Mouse (Mus musculus): Measurements from ENCODE around the gene Rbm19.
A peak's percentile ranks its signal among the peaks of the same experiment; 100 is the strongest.

Rbm19 gene

DNA sequence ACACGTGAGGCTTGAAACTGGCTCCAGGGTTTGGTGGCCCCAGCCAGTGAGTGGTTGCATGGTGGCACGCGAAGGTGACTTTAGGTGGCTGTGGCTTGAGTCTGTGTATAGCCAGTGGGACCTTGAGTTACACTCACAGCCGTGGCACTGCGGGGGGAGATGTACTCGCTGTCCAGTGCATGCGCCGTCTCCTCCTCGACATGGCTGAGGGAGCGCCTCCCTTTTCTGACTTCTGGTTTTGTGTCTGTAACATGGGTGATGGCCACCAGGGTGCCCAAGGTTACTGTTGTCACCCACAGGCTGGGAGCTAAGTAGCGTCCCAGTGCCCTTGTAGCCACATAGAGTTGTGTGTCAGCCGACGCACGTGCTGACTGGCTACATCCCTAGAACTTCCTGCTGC, 19.1 kb downstream of the Rbm19 start:
- DNase-seq (ENCODE audit: low spot score in 2 of 2): no peak

- DNase-seq (ENCODE audit: low spot score in 2 of 2): no peak
Measured at GRCm38 (mm10) chr5:120135823-120136222, 19.6 kb downstream of the Rbm19 start.

- no peak for DNase-seq (ENCODE audit: low spot score in 2 of 2)
Measured at GRCm38 (mm10) chr5:120136236-120136675, 20.0 kb downstream of the Rbm19 start.

- no peak for DNase-seq (ENCODE audit: low spot score in 2 of 2)
Measured at GRCm38 (mm10) chr5:120137038-120137437, 20.8 kb downstream of the Rbm19 start.

DNA sequence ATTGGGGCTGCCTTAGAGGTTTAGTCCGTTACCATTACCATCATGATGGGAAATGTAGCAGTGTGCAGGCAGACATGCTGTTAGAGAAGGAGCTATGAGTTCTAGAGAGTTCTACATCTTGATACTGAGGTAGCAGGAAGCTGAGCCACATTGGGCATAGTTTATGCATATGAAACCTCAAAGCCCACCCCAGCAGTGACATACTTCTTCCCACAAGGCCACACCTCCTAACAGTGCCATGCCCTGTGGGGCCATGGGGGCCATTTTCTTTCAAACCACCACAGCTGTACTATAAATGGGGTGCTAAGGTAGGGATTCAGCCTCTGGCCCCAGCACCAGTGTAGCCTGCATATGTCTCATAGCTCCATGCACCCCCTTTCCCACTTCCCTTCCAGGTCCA, 21.6 kb downstream of the Rbm19 start:
- DNase-seq (ENCODE audit: low spot score in 2 of 2): no peak

- no peak for DNase-seq (ENCODE audit: low spot score in 2 of 2)
Measured at GRCm38 (mm10) chr5:120138406-120138805, 22.1 kb downstream of the Rbm19 start.

DNA sequence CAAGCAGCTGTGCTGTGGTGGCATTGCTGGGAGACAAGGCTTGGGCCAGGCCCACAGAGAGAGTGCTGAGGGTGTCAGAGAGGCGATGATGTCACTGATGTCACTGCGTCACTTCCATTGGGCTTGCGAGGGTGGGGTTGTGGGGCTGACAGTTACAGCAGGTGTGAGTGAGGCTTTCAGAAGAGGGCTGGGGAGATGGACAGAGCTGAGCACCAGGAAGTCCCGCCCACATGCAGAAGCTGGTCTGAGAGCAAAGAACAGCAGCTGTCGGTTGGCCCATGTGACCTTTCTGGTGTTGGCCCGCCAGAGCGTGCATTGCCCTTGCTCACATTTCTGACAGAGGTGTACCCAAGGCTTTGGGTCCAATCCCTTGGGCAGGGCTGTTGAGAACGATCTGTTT, 23.0 kb downstream of the Rbm19 start:
- DNase-seq (ENCODE audit: low spot score in 2 of 2): no peak

- DNase-seq (ENCODE audit: low spot score in 2 of 2): no peak
Measured at GRCm38 (mm10) chr5:120143941-120144340, 27.7 kb downstream of the Rbm19 start.

- DNase-seq (ENCODE audit: low spot score in 2 of 2): no peak
Measured at GRCm38 (mm10) chr5:120145371-120146050, 29.2 kb downstream of the Rbm19 start.

DNA sequence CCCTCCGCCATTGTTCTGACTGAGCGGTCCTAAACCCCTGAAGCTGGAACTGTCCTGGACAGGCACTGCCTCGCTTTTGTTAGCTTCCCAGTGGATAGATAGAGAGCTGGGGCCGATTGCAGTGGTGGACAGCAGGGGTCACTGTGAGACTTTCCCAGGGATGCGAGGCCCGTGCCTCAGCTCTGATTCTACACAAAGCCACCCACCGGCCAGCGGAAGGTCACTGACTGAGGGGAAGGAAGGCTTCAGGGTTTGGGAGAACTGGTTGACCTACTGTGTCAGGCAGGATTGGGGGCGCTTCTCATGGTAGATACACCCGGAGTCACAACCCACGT, 29.8 kb downstream of the Rbm19 start:
- DNase-seq (ENCODE audit: low spot score in 2 of 2): peak; percentile 35 to 56

- DNase-seq (ENCODE audit: low spot score in 2 of 2): no peak
Measured at GRCm38 (mm10) chr5:120146909-120147308, 30.6 kb downstream of the Rbm19 start.

DNA sequence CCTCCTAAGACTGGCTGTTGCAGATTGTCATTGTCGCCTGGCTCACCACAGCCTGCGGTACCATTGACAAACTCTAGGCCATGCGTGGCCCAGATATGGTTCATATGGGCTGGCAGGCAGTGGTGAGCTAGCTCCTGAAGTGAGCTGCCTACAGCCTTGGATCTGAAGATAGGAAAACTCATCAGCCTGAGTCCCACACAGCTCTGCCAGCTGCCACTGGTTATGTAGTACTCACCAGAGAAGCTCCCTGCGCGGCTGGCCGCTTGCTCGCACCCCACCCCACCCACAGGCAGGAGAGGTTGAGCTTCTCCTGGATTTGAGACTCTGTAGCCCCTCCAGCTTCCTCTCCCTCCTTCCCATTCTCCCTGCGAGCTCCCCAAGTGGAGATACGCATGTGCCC, 32.0 kb downstream of the Rbm19 start:
- no peak for DNase-seq (ENCODE audit: low spot score in 2 of 2)

GRCm38 (mm10) chr5:120151145-120151544, 34.9 kb downstream of the Rbm19 start:
- DNase-seq (ENCODE audit: low spot score in 2 of 2): no peak

GRCm38 (mm10) chr5:120153140-120153539, 36.9 kb downstream of the Rbm19 start:
- DNase-seq (ENCODE audit: low spot score in 2 of 2): no peak

DNA sequence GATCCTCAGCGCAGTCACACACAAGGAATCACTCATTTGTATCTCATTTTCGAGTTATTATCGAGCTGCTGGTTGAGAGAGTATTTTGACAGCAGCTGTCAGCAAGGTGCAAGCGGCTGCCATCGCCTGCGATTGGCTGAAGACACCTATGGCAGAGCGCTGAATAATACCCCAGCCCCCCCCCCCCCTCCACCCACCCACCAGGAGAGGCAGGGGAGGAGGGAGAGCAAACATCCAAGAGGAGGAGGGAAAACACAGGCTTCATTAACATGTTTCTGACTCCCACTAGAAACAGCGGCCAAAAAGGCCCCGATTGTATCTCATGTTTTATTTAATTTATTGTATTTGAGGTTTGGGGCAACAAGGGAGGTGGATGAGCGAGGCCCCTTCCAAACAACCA, 39.4 kb downstream of the Rbm19 start:
- DNase-seq (ENCODE audit: low spot score in 2 of 2): no peak

DNA sequence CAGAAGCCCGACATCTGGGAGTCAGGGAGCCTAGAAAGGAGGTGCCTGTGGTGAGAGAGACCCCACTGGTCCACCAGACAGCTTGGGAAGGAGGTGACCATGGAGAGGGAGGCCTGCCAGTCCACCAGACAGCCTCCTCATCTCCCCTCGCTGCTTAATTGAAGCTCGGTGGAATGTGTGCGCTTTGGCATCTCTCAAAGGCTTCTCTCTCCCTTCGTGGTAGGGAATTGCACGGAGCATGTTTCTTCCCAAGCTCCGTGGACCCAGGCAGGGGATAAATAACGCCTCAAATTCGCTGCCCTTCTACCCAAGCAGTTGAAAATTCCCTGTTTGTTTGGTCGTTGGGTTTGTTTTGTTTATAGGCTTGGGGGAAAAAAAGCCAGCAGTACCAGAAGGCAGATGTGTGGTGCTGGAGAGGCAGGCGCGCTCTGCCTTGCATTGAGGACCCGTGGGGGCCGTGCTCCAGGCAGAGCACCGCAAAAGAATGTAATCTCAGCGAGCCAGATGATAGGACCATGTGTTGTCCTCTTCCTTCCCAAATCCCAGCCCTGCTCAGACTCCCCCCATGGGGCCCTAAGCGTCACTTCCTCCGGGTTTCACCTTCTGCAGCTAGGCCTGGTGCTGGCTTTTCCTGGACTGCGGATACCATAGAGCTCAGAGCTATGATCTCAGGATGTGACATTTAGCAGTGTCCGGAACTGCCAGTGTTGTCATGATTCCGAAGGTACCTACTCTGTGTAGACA, 40.1 kb downstream of the Rbm19 start:
- DNase-seq (ENCODE audit: low spot score in 2 of 2): no peak

- no peak for DNase-seq (ENCODE audit: low spot score in 2 of 2)
Measured at GRCm38 (mm10) chr5:120157115-120157514, 40.9 kb downstream of the Rbm19 start.

- no peak for DNase-seq (ENCODE audit: low spot score in 2 of 2)
Measured at GRCm38 (mm10) chr5:120158476-120158875, 42.2 kb downstream of the Rbm19 start.

GRCm38 (mm10) chr5:120160923-120161658, 44.8 kb downstream of the Rbm19 start:
- DNase-seq (ENCODE audit: low spot score in 2 of 2): no peak

GRCm38 (mm10) chr5:120162689-120163088, 46.4 kb downstream of the Rbm19 start:
- DNase-seq (ENCODE audit: low spot score in 2 of 2): no peak

DNA sequence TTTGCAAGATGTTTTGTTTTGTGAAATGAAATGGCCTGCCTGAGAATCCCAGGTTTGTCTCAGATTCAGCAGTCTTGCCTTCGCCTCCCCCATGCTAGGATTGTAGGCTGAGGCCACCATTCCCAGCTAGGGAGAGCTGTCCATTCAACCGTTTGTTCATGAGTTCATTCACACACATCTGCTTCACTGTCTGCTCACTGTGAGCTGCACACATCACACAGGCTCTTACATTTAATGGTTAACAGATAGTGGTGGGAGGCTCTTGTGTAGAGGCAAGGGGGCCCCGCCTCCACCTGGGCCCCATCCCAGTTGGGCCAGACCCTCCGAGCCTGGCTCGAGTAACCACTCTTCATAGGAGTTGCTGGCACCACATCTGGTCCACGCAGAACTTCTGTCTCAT, 47.2 kb downstream of the Rbm19 start:
- DNase-seq (ENCODE audit: low spot score in 2 of 2): no peak

DNA sequence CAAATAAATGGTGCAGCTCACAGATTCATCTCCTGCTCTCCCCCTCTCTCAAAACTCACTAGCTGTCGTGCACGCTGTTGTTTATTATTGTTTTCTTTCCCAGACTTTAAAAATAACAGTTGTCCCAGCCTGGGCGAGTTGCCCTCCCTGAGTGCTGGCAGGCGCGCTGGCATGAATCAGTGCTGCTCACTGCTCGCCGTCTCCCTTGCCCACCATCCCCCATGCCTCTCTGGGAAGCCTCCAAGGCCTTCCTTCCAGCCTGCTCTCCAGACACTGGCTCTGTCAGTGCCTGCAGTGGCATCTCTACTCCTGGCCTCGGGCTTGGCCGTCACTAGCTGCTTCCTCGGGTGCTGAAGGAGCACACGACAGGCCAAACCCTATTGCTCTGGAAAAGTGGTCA, 48.2 kb downstream of the Rbm19 start:
- peak; percentile 50 to 61 for DNase-seq (ENCODE audit: low spot score in 2 of 2)
